Mouse (Mus musculus): Measurements from ENCODE around the gene Trabd2b.

Gene Trabd2b

DNA sequence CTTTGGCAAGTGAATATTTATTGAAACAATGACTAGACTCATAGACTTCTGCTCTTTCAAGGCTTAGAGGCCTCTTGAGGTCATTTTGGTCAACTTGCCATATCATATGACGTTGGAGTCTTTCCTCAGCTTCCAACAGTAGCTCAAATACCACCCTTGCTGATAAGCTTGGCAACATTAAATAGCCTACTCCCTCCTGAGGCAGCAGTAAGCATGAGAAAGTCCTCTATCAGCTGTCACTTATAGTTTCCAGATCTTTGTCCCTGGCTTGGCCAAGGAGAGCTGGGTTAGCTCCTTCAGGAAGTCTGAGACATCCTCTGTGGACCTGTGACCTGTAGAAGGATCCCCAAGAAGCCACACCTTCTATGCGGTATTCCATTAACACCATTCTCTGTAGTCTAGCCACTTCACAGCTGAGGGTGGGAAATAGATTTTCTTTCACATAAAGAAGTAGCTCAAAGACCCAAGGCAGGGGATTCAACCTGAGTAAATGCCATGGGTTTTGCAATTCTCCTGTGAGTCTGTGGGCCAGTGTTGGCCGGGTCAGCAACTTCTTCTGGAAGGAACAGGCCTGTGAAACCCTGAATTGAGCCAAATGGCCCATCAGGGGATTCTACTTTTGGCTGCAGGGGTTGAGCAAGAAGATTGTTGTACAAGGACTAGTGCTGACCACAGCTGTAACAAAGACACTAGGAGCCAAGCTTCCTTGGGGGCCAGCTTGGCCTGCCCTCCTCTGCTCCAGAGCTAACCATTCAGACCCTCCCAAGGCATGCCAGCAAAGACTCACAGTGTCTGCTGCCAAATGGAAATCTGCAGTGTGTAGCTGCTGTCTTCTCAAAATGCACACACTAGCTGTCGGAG is 127.6 kb downstream of the Trabd2b start:
- no peak for DNase-seq (ENCODE audit: extremely low spot score, low read depth, low spot score)

DNA sequence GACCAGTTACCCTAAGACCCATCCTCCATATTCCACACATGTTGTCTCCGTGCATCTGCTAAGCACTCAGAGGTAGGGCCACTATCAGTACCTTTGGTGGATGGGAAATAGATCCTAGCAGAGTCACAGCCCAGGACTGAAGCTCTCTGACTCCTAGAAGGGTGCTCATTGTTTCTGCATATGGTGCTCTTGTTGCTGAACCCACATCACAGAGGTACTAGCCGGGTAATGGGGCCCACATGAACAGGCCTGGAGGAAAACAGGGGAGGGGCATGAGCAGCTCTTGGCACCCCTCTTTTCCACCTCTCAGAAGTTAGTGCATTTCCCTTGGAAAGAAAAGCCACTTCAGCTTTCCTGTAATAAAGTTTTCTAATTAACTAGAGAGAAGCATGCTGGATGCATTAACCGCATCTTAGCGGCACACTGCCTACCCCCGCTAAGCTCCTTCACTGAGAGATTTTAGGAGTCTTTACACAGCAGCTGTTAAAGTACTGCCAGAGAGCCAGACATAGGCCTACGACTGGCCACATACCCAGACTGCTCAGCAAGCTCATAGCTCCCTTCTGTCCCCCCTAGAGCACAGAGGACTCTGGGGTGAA is 131.0 kb downstream of the Trabd2b start:
- DNase-seq (ENCODE audit: extremely low spot score, low read depth, low spot score): peak; percentile 42

GRCm38 (mm10) chr4:114540031-114540430 is 133.5 kb downstream of the Trabd2b start:
- DNase-seq (ENCODE audit: extremely low spot score, low read depth, low spot score): no peak

- DNase-seq (ENCODE audit: extremely low spot score, low read depth, low spot score): no peak
Measured at GRCm38 (mm10) chr4:114541221-114541620, 134.7 kb downstream of the Trabd2b start.

DNA sequence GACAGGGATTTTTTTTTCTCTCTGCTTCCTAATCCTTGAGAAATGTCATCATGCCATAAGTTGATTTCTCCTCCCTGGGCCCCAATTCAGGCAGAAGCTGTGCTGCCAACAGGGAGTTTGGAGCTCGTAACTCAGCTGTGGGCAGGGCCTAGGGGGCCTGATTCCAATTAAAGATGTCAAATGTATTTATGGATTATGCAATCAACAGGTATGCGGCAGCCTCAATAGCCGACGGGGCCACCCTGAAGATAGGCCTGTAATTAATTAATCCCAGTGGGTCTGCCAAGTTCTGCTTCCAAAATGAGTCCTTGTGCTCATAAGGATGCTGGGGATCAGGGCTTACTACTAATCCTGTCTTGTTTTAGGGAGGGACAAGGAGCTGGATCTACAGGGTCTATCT is 135.6 kb downstream of the Trabd2b start:
- no peak for DNase-seq (ENCODE audit: extremely low spot score, low read depth, low spot score)

GRCm38 (mm10) chr4:114545481-114546200 is 139.1 kb downstream of the Trabd2b start:
- no peak for DNase-seq (ENCODE audit: extremely low spot score, low read depth, low spot score)

GRCm38 (mm10) chr4:114547658-114548448 is 141.3 kb downstream of the Trabd2b start:
- no peak for DNase-seq (ENCODE audit: extremely low spot score, low read depth, low spot score)

- no peak for DNase-seq (ENCODE audit: extremely low spot score, low read depth, low spot score)
Measured at GRCm38 (mm10) chr4:114549487-114549886, 143.0 kb downstream of the Trabd2b start.

GRCm38 (mm10) chr4:114550471-114551156 is 144.1 kb downstream of the Trabd2b start:
- DNase-seq (ENCODE audit: extremely low spot score, low read depth, low spot score): no peak

- no peak for DNase-seq (ENCODE audit: extremely low spot score, low read depth, low spot score)
Measured at GRCm38 (mm10) chr4:114556880-114557279, 150.4 kb downstream of the Trabd2b start.

DNA sequence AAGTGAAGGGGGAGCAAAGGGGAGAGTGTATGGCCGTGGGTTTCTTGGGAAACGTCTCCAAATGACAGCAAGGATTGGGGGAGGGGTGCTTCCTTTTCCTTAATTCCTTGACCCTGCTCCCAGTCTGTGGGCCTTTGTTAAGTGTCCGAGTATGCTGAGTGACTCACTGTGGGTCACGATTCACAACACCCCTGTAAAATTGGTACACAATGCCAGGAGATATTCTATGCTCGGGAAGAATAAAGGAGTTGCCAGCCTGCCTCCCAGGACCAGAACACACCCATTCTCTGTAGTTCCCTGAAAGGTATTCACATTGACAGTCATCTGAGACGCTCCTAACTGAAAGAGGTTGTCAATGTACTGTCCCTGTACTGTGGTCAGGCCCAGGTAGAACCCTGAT is 151.2 kb downstream of the Trabd2b start:
- no peak for DNase-seq (ENCODE audit: extremely low spot score, low read depth, low spot score)

- no peak for DNase-seq (ENCODE audit: extremely low spot score, low read depth, low spot score)
Measured at GRCm38 (mm10) chr4:114558487-114558886, 152.0 kb downstream of the Trabd2b start.

GRCm38 (mm10) chr4:114560638-114561216 is 154.2 kb downstream of the Trabd2b start:
- no peak for DNase-seq (ENCODE audit: extremely low spot score, low read depth, low spot score)

GRCm38 (mm10) chr4:114564131-114564695 is 157.7 kb downstream of the Trabd2b start:
- no peak for DNase-seq (ENCODE audit: extremely low spot score, low read depth, low spot score)

- peak; percentile 68 for DNase-seq (ENCODE audit: extremely low spot score, low read depth, low spot score)
Measured at GRCm38 (mm10) chr4:114567594-114567993, 161.1 kb downstream of the Trabd2b start.

DNA sequence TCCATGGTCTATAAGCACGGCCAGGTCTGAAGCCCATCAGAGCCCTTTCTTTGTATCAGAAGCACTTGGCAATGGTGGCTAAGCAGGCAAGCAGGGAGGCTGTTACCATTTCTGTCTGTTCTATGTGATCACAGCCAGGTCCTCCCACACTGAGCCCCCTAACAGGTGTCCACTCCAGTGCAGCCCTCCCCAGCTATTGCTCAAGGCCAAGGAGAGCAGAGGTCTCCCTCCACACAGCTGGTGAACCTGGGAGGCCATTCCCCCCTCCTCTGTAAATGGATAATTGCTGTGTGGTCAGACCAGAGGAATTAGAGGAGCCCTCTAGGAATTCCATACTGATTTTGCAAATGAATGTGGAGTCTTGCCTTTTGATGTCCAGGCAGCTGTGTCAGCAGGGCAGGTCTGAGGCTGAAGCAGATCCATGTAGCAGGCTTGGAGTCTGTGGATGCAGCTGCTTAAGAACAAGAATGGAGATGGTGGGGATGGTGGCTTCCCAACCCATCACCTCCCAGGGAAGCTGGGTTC is 161.6 kb downstream of the Trabd2b start:
- no peak for DNase-seq (ENCODE audit: extremely low spot score, low read depth, low spot score)

DNA sequence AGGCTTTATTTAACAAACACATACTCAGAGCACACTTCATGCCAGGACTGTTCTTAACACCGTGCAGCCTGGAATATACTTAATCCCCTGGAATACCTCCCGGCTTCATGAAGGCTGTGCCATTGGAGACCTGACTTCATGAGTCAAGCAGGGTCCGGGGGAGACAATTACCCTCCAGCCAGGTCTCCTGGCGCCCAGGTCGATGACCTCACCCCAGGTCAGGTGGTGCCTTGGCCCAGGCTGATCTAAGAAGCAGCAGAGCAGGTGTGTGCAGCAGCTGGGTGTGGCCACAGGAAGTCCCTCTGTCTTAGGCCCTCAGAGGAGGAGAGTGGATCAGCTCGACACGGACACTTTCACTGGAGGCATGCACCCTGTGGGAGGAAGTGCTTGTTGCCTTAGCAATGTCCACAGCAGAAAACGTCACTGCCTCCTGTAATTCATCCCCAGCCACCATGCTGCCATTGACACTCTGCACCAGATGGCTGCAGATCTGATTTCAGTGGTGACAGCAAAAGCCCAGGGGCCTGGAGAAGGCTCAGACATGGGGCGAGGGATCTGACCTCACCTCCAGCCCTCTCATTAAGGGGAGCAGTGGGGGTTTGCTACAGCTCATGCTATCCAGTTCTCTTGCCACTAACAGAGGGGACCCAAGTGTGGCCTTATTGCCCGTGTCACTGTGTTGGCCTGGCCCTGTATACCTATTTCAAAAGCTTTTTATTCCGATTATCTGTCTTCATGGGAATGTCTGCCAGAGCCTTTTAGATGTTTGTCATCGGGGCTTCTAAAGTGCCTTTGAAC is 171.8 kb downstream of the Trabd2b start:
- DNase-seq (ENCODE audit: extremely low spot score, low read depth, low spot score): no peak

GRCm38 (mm10) chr4:114583546-114584144 is 177.1 kb downstream of the Trabd2b start:
- no peak for DNase-seq (ENCODE audit: extremely low spot score, low read depth, low spot score)
